Mouse (Mus musculus): ENCODE data around the gene Wfikkn2.
A peak's percentile ranks its signal among the peaks of the same experiment; 100 is the strongest.

Wfikkn2 gene

DNA sequence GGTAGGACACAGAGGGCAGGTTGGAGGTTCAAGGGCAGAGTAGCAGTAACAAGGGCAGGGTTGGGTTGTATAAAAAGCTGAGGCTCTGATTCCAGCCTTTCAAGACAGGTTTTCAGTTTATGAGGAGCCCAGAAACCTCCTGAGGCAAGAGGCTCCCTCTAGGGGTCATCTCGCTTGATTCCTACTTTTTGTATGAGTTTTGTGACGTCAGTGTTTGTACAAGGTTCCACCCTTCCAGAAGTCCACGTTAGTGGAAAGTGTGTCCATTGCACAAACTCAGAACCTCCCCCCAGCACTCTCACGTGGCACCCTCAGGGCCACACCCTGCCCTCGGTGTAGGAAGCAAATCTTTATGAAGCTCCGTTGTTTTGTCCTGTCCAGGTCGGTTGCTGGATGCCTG lies 19.8 kb downstream of the Wfikkn2 start:
- ATAC-seq (ENCODE audit: low TSS enrichment): peak; percentile 71

DNA sequence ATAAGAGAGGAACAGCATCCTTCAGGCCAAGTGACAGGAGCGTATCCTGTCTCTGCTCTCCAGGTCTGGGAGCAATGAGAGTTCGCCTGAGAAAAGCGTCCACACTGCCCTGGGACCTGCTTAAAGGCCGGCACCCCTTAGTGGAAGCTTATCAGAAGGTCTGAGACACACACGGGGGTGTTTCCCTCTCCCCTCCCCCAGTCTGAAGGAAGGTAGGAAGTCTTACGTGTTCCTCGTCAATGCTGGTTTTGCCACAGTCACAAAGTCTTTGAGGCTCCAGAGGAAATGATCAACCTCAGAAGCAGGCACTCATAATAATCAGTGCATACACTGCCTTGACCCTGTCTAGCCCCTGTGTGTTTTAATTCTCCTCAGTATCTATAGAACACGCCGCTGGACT lies 22.3 kb downstream of the Wfikkn2 start:
- no peak for ATAC-seq (ENCODE audit: low TSS enrichment)

DNA sequence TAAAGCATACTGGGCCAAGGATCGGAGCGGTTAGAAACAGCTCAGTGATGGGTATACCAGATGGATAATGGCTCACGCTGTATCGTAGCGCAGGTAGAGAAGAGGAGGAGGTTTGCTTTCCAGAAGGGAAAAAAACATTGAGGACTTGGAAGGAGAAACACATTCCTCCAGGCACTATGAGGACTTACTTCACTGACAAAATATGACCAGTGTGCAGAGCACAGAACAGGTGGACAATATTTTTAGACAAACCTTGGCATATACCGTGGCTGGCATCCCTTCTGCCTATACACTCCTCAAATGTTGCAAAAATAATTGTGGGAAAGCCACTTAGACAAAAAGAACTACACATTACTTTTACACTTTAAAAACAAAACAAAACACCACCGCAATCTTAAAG lies 24.5 kb downstream of the Wfikkn2 start:
- ATAC-seq (ENCODE audit: low TSS enrichment): peak; percentile 28; the same call in 1 of the 2 replicates

DNA sequence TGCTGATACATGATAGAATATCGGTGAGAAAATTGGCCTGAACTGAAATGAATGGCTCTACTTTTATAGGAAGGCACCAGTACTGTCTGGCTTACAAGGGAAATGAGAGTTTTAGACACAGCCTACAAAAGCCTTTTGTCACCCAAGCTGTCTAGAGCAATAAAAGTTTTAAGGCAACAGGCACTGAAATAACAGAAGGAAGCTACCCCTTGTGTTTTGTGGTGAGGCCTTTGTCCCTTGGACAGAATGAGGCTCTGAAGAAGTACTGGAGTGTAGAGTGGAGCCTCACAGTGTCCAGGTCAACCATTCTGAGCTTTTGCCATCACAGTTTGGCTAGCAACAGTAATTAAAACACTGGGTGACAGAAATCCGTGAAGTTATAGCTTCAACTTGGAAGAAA lies 29.6 kb downstream of the Wfikkn2 start:
- ATAC-seq (ENCODE audit: low TSS enrichment): no peak

DNA sequence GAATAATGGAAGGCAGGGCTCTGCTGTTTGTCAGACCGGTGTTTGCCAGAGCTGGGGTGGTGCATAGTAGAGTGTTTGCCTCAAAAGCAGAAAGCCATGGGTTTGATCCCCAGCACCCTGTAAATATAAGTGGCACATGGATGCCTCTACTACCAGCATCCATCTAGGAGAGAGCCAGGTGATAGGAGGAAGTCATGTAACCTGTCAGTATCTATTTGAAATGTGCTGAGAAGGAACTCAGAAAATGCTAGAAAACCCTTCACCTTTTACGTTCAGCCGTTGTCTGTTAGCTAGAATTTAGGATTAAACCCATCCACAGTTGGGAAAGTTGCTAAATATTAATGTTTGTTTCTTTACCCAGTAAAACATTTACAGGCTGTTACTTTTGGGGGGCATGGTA lies 30.2 kb downstream of the Wfikkn2 start:
- ATAC-seq (ENCODE audit: low TSS enrichment): no peak

DNA sequence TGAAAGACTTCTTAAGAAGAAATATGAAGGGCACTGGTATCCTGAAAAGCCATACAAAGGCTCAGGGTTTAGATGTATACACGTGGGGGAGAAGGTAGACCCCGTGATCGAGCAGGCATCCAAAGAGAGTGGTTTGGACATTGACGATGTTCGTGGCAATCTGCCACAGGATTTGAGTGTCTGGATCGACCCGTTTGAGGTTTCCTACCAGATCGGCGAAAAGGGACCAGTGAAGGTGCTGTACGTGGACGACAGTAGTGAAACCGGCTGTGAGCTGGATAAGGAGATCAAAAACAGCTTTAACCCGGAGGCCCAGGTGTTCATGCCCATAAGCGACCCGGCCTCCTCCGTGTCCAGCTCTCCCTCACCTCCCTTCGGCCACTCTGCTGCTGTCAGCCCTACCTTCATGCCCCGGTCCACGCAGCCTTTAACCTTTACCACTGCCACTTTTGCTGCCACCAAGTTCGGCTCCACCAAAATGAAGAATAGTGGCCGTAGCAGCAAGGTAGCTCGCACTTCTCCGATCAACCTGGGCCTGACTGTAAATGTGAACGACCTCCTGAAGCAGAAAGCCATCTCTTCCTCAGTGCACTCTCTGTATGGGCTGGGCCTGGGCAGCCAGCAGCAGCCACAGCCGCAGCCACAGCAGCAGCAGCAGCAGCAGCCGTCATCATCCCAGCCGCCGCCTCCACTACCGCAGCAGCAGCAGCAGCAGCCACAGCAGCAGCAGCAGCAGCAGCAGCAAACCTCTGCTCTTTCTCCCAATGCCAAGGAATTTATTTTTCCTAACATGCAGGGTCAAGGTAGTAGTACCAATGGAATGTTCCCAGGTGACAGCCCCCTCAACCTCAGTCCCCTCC lies 31.8 kb downstream of the Wfikkn2 start:
- no peak for ATAC-seq (ENCODE audit: low TSS enrichment)

DNA sequence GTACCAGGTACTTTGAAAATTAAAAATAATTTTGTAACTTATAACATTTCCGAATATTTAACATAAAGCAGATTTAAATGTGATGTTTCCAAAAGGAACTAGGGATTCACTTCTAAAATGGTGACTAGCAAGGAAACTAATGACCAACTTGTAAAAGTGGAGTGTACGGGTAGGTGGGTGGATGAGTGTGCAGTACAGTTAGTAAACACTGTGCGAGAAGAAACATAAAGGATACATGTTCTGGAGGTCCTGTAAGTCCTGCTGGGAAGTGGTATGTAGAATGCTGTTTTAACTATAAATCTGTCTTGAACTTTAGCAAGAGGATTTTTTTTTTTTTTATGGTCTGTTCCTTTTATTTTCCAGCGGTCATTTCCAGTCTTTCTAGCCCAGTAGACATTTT lies 32.8 kb downstream of the Wfikkn2 start:
- no peak for ATAC-seq (ENCODE audit: low TSS enrichment)

DNA sequence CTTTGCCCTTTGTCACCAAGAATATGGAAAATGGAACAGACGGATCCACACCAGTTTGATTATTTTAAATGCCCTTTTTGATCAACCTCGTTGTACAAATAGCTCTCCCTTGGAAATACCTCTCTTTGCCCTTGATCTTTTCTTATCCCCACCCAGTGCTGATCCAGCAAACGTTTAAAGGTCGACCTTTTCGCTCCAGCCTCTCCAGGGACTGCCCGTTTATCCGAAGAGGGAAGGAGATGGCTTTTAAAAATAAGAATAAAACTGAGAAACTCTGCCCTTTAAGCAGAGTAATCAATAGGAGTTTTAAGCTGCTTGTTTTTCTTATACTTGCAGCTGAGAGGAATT lies 33.3 kb downstream of the Wfikkn2 start:
- ATAC-seq (ENCODE audit: low TSS enrichment): no peak

DNA sequence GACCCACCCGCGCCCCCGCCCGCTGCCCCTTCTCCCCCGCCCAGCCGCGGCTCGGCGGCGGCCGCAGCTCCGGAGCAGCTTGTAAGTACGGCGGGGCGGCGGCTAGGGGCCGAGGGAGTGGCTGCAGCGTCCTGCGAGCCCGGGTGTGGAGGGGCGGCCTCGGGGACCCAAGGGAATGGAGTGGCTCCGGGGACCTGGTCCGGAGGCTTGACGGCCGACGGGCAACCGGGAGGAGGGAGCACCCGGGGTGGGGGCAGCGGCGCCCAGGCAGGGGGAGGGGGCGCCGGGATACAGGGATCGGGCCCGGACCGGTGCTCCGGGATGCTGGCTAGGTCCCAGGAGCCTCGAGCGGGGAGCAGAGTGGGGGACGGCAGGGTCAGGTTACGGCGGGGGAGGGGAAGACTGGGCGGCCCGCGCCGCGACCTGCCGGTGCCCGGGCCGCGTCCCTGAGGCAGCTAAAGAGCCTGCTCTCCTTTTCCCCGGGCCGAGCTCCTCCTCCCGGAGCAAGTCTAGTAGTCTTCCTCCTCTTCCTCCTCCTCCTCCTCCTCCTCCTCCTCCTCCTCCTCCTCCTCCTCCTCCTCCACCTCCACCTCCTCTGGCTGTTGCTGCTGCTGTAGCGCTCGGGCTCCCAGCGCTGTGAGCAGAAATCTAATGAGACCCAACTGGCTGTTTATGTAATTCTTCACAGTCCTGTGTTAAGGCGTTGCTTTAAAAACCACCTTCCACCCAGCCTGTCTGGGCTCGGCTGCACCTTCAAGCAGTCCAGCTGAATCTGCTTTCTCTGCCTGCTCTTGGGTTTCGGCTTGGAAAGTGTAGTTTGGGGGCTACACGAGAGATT lies 33.9 kb downstream of the Wfikkn2 start:
- peak; percentile 18; the same call in 1 of the 2 replicates for ATAC-seq (ENCODE audit: low TSS enrichment)

DNA sequence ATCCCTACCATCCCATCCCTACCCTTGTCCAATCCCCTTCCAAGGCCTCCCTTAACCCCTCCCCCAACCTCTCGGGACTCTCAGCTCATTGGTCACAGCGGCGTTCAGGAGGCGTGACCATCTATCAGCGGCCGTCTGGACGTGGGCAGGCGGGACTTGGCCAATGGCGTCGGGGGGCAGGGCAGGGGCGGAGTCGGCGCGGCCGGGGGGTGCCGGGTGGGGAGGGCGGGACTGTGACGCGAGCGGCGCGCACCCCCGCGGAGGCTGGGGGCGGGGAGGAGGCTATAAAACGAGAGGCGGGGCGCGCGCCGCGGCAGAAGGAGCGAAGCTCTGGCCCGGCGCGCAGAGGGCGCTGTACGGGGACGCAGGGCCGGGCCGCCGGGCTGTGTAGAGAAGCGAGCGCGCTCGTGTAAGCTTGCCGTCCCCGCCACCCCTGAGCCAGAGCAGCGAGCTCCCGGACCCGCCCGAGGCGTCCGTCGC lies 34.6 kb downstream of the Wfikkn2 start, which contains the start of gene Tob1:
Tob1 (plus strand) TSS at position 331 of the 480 bp plus-strand sequence.
- ATAC-seq (ENCODE audit: low TSS enrichment): peak; percentile 78

DNA sequence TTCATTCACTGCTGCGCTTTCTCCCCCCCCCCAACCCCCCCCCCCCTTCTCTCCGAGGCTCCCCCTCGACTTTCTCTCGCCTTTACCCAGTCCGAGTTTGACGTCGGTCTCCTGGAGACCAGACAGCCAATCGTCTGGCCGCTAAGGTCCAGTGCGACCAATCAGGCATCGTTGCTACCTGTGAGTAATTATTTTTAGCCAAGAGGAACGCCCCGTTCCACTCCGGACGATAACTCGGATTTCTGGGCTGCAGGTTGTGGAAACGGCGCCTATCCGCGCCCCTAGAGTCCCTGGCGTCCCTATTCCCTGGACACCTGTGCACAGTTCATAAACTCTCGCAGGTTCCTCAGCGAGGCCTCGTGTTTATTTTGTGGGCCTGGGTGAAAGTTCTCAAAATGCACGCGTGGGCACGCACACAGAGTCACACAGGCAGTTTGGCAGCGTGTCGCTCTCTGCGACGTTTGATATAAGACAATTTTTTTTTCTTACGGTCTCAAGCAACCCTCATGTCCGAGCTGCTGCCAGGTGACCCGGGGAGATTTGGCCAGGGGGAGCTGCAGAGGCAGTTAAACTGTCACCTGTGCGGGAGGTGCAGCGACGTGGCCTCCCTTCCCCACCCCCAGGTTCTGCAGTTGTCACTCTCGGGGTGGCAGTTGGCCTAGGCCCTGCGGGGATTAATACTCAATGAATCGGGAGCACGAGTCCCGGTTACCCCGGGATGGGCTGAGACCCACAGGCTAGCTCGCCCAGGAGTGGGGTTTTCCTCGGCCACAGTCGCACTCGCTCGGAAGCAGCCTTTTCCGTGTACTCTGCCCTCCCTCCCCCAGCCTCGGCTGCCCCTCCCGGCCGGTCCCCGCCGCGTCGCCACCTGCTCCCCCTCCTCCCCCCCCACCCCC lies 35.4 kb downstream of the Wfikkn2 start:
- ATAC-seq (ENCODE audit: low TSS enrichment): peak; percentile 64

DNA sequence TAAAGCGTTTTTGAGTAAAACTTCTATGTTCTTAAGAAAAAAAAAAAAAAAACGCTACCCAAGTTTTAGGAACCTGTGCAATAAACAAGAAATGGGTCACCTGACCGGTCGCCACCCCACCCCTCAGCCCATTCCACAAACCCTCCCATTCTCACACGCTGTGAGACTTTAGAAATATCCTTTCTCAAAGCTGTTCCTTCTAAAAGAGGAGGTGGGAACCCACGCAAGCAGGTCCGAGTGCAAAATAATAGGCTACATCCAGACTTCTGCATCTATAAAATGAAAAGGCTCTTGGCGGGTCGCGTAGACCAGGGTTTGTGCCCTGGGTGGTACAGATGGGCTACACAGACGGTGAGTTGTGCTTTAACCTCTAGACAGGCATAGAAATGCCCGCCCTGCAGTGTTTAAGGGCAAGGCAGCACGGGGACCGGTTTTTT lies 36.1 kb downstream of the Wfikkn2 start:
- ATAC-seq (ENCODE audit: low TSS enrichment): peak; percentile 1; the same call in 1 of the 2 replicates

DNA sequence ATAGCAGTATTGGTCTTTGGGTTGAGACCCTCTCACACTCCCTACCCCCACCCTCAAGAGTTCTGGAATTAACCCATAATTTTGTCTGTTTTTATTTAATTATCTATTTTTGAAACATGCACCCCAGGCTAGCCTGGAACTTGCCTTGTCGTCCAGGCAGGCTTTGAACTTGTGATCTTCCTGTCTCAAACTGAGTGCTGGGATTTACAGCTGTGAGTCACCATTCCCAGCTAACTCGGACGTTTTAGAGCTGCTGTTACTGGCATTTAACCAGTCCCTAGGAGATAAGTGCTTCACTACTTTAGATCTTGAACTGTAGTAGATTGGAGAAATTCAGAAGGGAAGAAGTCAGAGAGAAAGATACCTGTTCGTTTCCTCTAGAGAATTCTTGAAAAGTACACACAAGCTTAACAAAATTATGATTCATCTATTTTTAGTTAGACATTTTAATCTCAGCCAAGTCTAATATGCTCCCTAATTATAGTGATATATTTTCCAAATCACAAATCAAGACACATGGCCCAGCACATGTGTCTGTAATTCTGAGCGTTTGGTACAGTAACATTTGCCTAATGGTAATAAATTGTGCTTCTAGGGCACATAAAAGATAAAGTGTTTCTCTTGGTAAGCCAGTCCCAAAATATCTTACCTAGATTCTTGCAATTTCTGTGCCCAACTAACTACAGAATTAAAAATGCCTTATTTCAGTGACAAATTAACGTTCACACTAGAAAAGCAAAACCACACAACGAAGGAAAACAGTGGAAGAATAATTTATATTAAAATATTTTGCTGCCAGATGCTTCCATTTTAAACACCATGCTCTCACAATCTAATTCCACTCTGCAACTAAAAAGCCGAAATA lies 36.8 kb downstream of the Wfikkn2 start:
- ATAC-seq (ENCODE audit: low TSS enrichment): no peak

DNA sequence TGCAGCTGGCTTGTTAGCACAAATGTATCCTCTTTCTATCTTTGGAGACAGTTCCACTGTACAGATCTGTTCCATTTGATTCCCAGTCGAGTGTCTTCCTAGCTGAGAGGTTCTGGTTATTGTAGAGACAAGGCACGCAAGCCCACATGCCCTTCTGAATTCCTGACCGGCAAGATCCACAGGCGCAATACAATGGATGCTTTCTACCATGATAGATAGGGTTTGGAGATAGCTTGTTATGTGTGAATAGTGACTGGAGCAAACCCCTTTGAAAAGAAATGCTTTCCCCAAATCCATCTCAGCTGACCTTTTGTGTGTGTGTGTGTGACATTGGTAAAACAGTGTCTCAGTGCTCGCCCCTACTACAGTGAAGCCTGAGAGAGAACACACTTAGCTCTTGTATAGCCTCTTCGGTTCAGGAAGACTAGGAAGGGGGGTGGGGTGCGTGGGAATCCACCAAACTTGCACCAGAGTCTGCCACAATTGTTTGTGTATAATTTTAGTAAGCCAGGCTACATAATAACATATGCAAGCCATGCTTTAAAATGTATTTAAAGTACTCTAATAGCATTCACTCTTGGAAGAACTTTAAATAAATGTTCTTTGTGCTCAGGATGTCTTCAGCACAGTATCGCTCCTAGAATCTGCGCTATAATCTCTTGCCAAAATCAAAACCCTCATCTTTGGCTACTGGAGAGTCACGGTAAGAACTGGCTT lies 39.2 kb downstream of the Wfikkn2 start:
- peak; percentile 9; the same call in 1 of the 2 replicates for ATAC-seq (ENCODE audit: low TSS enrichment)

DNA sequence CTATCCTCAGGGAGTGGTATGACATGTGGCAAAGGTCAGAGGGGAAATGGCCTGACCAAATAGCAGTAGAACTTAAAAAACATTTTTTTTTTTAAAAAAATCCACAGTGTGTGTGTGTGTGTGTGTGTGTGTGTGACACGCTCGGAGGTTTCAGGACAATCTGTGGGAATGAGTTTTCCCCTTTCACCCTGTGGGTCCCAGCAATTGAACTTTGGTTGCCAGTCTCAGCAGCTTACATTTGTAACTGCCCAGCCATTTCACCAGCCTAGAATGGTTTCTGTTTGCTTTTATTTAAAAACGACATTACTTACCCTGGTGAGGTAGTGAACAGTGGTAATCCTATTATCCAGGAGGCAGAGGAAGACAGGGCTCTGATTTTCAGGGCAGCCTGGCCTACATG lies 42.7 kb downstream of the Wfikkn2 start:
- ATAC-seq (ENCODE audit: low TSS enrichment): no peak

DNA sequence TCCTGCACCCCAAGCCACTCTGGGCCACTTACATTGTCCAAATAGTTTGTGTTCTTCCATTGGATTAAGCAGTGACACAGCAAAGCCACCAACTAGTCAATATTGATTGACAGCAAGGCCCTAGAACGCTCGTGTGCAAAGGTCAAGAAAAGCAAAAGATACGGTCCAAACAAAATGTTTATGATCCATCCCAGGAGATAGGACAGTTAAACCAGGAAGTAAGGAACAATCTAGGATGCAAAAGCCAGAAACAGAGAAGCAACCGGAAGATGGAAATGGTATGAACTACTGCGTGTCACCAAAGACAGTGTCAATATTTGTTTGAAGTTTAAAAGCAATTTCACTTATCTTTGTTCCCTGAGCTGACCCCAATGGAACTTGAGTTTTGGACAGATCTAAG lies 43.7 kb downstream of the Wfikkn2 start:
- ATAC-seq (ENCODE audit: low TSS enrichment): no peak

DNA sequence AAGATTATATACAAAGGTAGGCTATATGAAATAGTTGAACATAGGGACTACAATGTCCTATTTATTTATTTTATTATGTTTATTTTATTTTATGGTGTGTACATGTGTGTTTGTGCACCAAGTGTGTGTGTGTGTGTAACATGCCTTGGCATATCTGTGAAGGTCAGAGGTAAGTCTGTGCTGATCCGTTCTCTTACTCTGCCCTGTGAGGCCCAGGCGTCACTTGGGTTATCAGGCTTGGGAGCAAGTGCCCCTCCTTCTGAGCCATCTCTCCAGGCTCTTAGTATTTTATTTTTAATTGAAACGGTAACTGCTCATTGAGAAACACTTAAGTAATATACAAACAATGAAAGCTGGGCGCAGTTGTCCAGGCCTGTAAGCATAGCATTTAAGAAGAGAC lies 45.4 kb downstream of the Wfikkn2 start:
- no peak for ATAC-seq (ENCODE audit: low TSS enrichment)

DNA sequence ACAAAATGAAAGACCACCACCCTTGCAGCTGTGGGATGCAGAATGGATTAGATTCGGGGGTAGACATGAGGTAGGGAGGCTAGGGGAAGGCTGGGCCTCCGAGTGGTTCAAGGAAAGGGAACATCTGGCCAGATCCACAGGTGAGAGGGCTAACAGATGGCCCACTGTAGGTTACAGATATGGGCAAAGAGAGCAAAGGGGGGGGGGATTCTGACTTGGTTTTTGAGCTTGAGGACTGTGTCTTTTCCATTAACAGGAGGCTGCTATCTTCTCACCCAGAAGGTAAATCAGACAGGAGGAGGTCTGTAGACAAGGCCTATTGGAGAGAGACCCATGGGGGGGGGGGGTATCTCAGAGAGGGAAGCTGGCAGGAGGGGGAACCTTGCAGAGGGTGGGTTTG lies 46.0 kb downstream of the Wfikkn2 start:
- no peak for ATAC-seq (ENCODE audit: low TSS enrichment)

DNA sequence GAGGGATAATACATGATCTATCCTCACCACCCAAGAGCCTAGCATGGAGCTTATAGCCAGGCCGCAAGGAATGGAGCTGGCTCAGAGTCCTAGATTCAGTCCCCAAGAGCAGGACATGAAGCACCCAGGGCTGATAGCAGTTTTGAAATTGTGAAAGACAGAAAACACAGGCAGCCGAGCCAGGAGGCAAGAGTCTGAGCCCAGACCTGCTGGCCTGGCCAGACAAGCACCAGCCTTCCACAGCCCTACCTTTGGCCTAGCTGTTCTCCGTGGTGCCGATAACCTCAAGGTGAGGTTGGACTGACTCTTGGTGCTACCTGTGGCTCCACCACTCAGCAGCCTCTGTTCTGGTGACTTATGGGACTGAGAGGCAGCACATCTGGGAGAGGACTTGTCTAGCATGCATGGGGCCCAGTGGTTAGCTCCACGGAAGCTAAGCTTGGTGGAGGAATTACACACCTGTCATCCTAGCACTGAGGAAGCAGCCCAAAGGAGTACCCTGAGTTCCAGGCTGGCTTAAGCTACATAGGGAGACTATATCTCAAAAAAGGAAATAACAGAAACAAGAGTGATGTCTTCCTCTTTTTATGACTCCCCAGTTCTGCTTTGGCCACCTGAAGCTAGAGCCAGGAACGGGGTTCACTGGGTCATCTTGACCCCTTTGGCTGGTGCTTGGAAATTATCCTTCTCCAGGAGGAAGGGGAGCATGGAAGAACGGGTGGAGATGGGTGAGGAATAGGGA lies 47.2 kb downstream of the Wfikkn2 start:
- ATAC-seq (ENCODE audit: low TSS enrichment): no peak

Data from frontal cortex, adult (tissue).